Mouse (Mus musculus) neural tube, embryonic 12.5 days (tissue): ENCODE measurements around the gene Kazn. TPM values are rescaled to one million over a fixed set of nuclear protein-coding genes. Genes with fewer than 3 reads are reported as not detected.
A peak's percentile ranks its signal among the peaks of the same experiment; 100 is the strongest.

ENCODE experiments used
- ATAC-seq: fragments of 200-750 bp; cut with Nextera tagmentation; 2 replicates; pipeline ENCODE4 v1.8.0; 2017; ENCODE audit warnings: low read depth, mild to moderate bottlenecking, moderate TSS enrichment, moderate library complexity; ENCODE audit not compliant: low FRiP score
- H3K27ac ChIP-seq: fragments of 300-500 bp; sonication (generic); 2 replicates; pipeline ENCODE4 v1.5.1; 2016
- H3K27me3 ChIP-seq: fragments of 300-500 bp; sonication (generic); replicated peaks from 2 replicates; pipeline ENCODE4 v1.6.1; 2016; ENCODE audit warnings: mild to moderate bottlenecking
- H3K36me3 ChIP-seq: fragments of 300-500 bp; sonication (generic); 2 replicates; pipeline ENCODE4 v1.6.1; 2016; ENCODE audit warnings: mild to moderate bottlenecking
- H3K4me1 ChIP-seq: fragments of 300-500 bp; sonication (generic); 2 replicates; pipeline ENCODE4 v1.6.1; 2016
- H3K4me2 ChIP-seq: fragments of 300-500 bp; sonication (generic); replicated peaks from 2 replicates; pipeline ENCODE4 v1.6.1; 2016; ENCODE audit warnings: mild to moderate bottlenecking
- H3K4me3 ChIP-seq: fragments of 300-500 bp; sonication (generic); 2 replicates; pipeline ENCODE4 v1.5.1; 2016
- H3K9ac ChIP-seq: fragments of 300-500 bp; sonication (generic); 2 replicates; pipeline ENCODE4 v1.6.1; 2016; ENCODE audit warnings: mild to moderate bottlenecking
- H3K9me3 ChIP-seq: fragments of 300-500 bp; sonication (generic); 2 replicates; pipeline ENCODE4 v1.6.1; 2016; ENCODE audit warnings: mild to moderate bottlenecking
- WGBS: fragments of 180-500 bp; shearing (Covaris S2); methylation state at CpG from one replicate; pipeline ENCODE4 v1.1.7; 2016; 5-methylcytosine and 5-hydroxymethylcytosine counted together
- polyA plus RNA-seq: library from polyadenylated mRNA; unstranded; fragments of >200 nt; fragmentation: Nextera tagmentation; extraction: Ambion mirVana; gene quantifications from 2 replicates; pipeline ENCODE4 v1.2.1, GENCODE M21; 2016

Gene Kazn
- polyA plus RNA-seq, 1 experiment from 2014 or later: 21.4 TPM

- no peak overlapping the region for H3K9ac ChIP-seq
- no peak for ATAC-seq
- H3K4me1 ChIP-seq: no peaks in the 10 kb centered on the region
- no peaks in the 10 kb centered on the region for H3K9me3 ChIP-seq
- H3K36me3 ChIP-seq: no peaks in the 10 kb centered on the region
- H3K4me3 ChIP-seq: no peak overlapping the region
- H3K27ac ChIP-seq: no peak overlapping the region
- no peaks in the 10 kb centered on the region for H3K27me3 ChIP-seq
- H3K4me2 ChIP-seq: no peak overlapping the region
- WGBS: 91% methylated on average over 13 of the region's 13 CpGs
Measured at GRCm38 (mm10) chr4:142184852-142185532, 54.2 kb downstream of the Kazn start.

- Histone ChIP-seq H3K27ac (no peak overlapping the region), H3K4me3 (no peak overlapping the region), H3K9ac (no peak overlapping the region), H3K36me3 (no peaks in the 10 kb centered on the region), H3K27me3 (no peaks in the 10 kb centered on the region), H3K9me3 (no peaks in the 10 kb centered on the region), H3K4me2 (no peak overlapping the region), H3K4me1 (peaks cover 6% of the 10 kb centered on the region; the same call in 1 of the 2 replicates)
- ATAC-seq: no peak
- WGBS: 95% methylated on average over 1 of the region's 1 CpGs
Measured at GRCm38 (mm10) chr4:142183591-142183990, 55.6 kb downstream of the Kazn start.

DNA sequence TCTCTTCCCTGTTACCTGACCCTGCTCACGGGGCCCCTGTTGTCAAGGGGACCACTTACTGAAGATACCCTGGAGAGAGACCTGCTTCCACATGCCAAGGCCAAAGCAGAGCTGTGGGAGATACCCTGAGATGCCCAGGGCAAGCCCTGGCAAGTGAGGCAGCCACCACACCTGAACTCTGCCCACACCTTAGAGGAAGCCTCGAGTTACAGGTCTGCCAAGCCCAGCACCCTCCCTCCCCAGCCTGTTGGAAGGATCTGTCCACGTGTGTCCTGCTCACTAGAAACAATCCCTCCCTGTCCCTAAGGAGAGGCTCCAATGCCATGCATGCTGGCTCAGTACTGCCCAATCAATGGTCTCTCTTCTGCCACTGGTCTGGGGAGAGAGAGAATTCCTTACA, 56.2 kb downstream of the Kazn start:
- 68% methylated on average over 3 of the region's 3 CpGs for WGBS
- H3K36me3 ChIP-seq: no peaks in the 10 kb centered on the region
- no peak overlapping the region for H3K27ac ChIP-seq
- H3K4me2 ChIP-seq: no peak overlapping the region
- peaks cover 6% of the 10 kb centered on the region; the same call in 1 of the 2 replicates for H3K4me1 ChIP-seq
- ATAC-seq: no peak
- no peak overlapping the region for H3K9ac ChIP-seq
- no peak overlapping the region for H3K4me3 ChIP-seq
- no peaks in the 10 kb centered on the region for H3K27me3 ChIP-seq
- H3K9me3 ChIP-seq: no peaks in the 10 kb centered on the region

GRCm38 (mm10) chr4:142181646-142182045, 57.6 kb downstream of the Kazn start:
- no peak overlapping the region for H3K9ac ChIP-seq
- H3K27me3 ChIP-seq: no peaks in the 10 kb centered on the region
- WGBS: 80% methylated on average over 4 of the region's 4 CpGs
- peaks cover 6% of the 10 kb centered on the region; the same call in 1 of the 2 replicates for H3K4me1 ChIP-seq
- no peaks in the 10 kb centered on the region for H3K36me3 ChIP-seq
- no peak overlapping the region for H3K27ac ChIP-seq
- H3K4me3 ChIP-seq: no peak overlapping the region
- no peak for ATAC-seq
- no peak overlapping the region for H3K4me2 ChIP-seq
- 0 out of 2 replicates have a peak, but pooled peaks cover 4% of the 10 kb centered on the region for H3K9me3 ChIP-seq

DNA sequence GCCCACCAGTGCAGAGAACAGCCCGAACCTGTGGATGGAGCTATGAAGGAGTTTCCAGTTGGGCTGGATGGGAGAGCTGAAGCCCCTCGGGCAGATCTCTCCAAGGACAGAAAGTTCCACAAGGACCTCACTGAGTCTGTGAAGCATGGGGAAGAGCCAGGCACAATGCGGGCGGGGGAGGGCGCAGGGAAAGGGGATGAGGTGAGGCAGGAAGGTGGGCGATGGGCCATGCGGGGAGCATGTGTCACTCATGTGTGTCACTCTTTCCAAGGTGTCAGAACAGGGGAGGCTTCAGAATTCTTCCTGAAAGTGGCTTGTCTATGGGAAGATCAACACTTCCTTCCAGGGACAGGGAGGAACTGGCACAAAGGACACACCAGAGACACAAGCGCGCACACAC, 58.3 kb downstream of the Kazn start:
- no peak for ATAC-seq
- no peak overlapping the region for H3K9ac ChIP-seq
- no peak overlapping the region for H3K27ac ChIP-seq
- no peak overlapping the region for H3K4me2 ChIP-seq
- H3K4me1 ChIP-seq: peaks cover 6% of the 10 kb centered on the region; the same call in 1 of the 2 replicates
- no peaks in the 10 kb centered on the region for H3K36me3 ChIP-seq
- no peak overlapping the region for H3K4me3 ChIP-seq
- H3K27me3 ChIP-seq: no peaks in the 10 kb centered on the region
- H3K9me3 ChIP-seq: 0 out of 2 replicates have a peak, but pooled peaks cover 5% of the 10 kb centered on the region
- WGBS: 93% methylated on average over 9 of the region's 9 CpGs

- H3K36me3 ChIP-seq: no peaks in the 10 kb centered on the region
- 69% methylated on average over 3 of the region's 3 CpGs for WGBS
- no peak overlapping the region for H3K4me2 ChIP-seq
- H3K9me3 ChIP-seq: 0 out of 2 replicates have a peak, but pooled peaks cover 5% of the 10 kb centered on the region
- H3K4me1 ChIP-seq: peaks cover 6% of the 10 kb centered on the region; the same call in 1 of the 2 replicates
- no peak overlapping the region for H3K27ac ChIP-seq
- no peaks in the 10 kb centered on the region for H3K27me3 ChIP-seq
- ATAC-seq: no peak
- H3K9ac ChIP-seq: no peak overlapping the region
- H3K4me3 ChIP-seq: no peak overlapping the region
Measured at GRCm38 (mm10) chr4:142180289-142180688, 58.9 kb downstream of the Kazn start.

DNA sequence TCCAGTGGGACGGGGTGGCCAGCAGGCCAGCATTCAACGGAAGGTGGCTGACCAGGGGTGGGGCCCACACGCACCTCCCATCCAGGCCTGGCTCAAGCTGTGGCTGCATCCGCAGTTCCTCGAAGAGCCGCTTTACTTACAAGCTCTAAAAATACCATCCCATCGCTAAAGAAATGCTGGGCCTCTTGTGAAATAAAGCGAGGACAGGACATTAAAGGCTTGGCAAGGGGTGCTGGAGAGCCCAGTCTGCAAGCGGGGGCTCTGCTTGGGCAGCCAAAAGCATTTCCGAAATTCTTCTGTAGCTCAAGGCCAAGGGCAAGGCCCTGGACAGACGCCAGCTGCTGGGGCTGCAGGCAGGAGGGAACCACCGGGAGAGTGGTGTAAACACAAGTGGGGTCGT, 59.7 kb downstream of the Kazn start:
- Histone ChIP-seq H3K4me1 (peaks cover 6% of the 10 kb centered on the region; the same call in 1 of the 2 replicates), H3K4me3 (no peak overlapping the region), H3K27me3 (no peaks in the 10 kb centered on the region), H3K36me3 (no peaks in the 10 kb centered on the region), H3K9ac (no peak overlapping the region), H3K4me2 (no peak overlapping the region), H3K9me3 (0 out of 2 replicates have a peak, but pooled peaks cover 5% of the 10 kb centered on the region), H3K27ac (no peak overlapping the region)
- 71% methylated on average over 13 of the region's 13 CpGs for WGBS
- ATAC-seq: no peak

- H3K27me3 ChIP-seq: no peaks in the 10 kb centered on the region
- WGBS: 92% methylated on average over 3 of the region's 3 CpGs
- no peak overlapping the region for H3K4me3 ChIP-seq
- peaks cover 21% of the 10 kb centered on the region for H3K4me1 ChIP-seq
- no peak overlapping the region for H3K27ac ChIP-seq
- H3K36me3 ChIP-seq: no peaks in the 10 kb centered on the region
- no peak overlapping the region for H3K9ac ChIP-seq
- ATAC-seq: no peak
- 0 out of 2 replicates have a peak, but pooled peaks cover 5% of the 10 kb centered on the region for H3K9me3 ChIP-seq
- no peak overlapping the region for H3K4me2 ChIP-seq
Measured at GRCm38 (mm10) chr4:142176732-142177131, 62.5 kb downstream of the Kazn start.

DNA sequence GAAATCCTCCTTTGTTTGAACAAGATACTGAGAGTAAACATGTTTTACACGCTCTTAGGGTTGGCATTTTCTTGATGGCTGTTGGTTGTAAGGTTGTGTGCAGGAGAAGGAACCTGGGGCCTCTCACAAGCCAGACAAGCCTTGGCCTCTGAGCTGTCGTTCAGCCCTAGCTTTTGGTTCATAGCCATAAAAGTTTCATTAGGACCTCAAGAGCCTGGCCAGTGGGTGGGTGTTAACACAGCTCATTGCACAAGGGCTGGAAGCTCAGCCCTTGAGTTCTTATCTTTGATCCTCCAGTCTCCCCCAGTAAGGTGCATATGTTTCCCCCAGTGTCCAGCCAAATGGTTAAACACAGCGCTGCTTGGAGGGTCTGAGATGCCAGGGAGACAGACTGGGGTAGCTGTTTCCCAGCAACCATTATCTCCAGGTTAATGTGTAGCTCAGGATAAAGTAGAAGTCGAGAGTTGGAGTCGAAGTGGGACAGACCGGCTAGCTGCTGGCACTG, 65.2 kb downstream of the Kazn start:
- H3K27ac ChIP-seq: no peak overlapping the region
- ATAC-seq: no peak
- no peaks in the 10 kb centered on the region for H3K36me3 ChIP-seq
- no peak overlapping the region for H3K4me3 ChIP-seq
- no peaks in the 10 kb centered on the region for H3K27me3 ChIP-seq
- H3K9ac ChIP-seq: no peak overlapping the region
- H3K4me2 ChIP-seq: no peak overlapping the region
- peaks cover 23% of the 10 kb centered on the region for H3K4me1 ChIP-seq
- H3K9me3 ChIP-seq: 0 out of 2 replicates have a peak, but pooled peaks cover 5% of the 10 kb centered on the region
- 12% methylated on average over 6 of the region's 6 CpGs for WGBS

GRCm38 (mm10) chr4:142172942-142173341, 66.3 kb downstream of the Kazn start:
- peaks cover 23% of the 10 kb centered on the region for H3K4me1 ChIP-seq
- H3K27me3 ChIP-seq: no peaks in the 10 kb centered on the region
- no peak overlapping the region for H3K27ac ChIP-seq
- no peak overlapping the region for H3K4me2 ChIP-seq
- 0 out of 2 replicates have a peak, but pooled peaks have one; percentile 34 for ATAC-seq
- WGBS: 82% methylated on average over 4 of the region's 4 CpGs
- H3K36me3 ChIP-seq: no peaks in the 10 kb centered on the region
- H3K9me3 ChIP-seq: 0 out of 2 replicates have a peak, but pooled peaks cover 5% of the 10 kb centered on the region
- no peak overlapping the region for H3K9ac ChIP-seq
- H3K4me3 ChIP-seq: no peak overlapping the region

- Histone ChIP-seq H3K9ac (no peak overlapping the region), H3K4me3 (no peak overlapping the region), H3K9me3 (0 out of 2 replicates have a peak, but pooled peaks cover 4% of the 10 kb centered on the region), H3K36me3 (no peaks in the 10 kb centered on the region), H3K27ac (no peak overlapping the region), H3K27me3 (no peaks in the 10 kb centered on the region), H3K4me1 (peaks cover 23% of the 10 kb centered on the region), H3K4me2 (no peak overlapping the region)
- WGBS: 66% methylated on average over 8 of the region's 8 CpGs
- ATAC-seq: no peak
Measured at GRCm38 (mm10) chr4:142171788-142172497, 67.3 kb downstream of the Kazn start.
